Mouse (Mus musculus) limb, embryonic 11.5 days (tissue): ENCODE measurements around the gene Igsf6. TPM values are rescaled to one million over a fixed set of nuclear protein-coding genes. Genes with fewer than 3 reads are reported as not detected.

Experiments used
- ATAC-seq: fragments of 200-750 bp; cut with Nextera tagmentation; 2 replicates; pipeline ENCODE4 v1.8.0; 2017; ENCODE audit warnings: low read depth; ENCODE audit not compliant: insufficient number of reproducible peaks, low FRiP score, low TSS enrichment
- DNase-seq: peaks from one replicate; pipeline ENCODE4 v3.0.0-alpha.2; 2015; ENCODE audit warnings: low spot score
- H3K27ac ChIP-seq: fragments of 300-500 bp; sonication (generic); replicated peaks from 2 replicates; pipeline ENCODE4 v1.5.1; 2014; ENCODE audit warnings: low read depth, mild to moderate bottlenecking, low read length
- H3K27me3 ChIP-seq: fragments of 300-500 bp; sonication (generic); 2 replicates; pipeline ENCODE4 v1.6.1; 2014; ENCODE audit warnings: mild to moderate bottlenecking, low read length, mixed read lengths; ENCODE audit not compliant: control insufficient read depth, insufficient read depth
- H3K36me3 ChIP-seq: fragments of 300-500 bp; sonication (generic); 2 replicates; pipeline ENCODE4 v1.6.1; 2014; ENCODE audit warnings: mild to moderate bottlenecking, low read length, moderate library complexity, mixed read lengths; ENCODE audit not compliant: control insufficient read depth, insufficient read depth
- H3K4me1 ChIP-seq: fragments of 300-500 bp; sonication (generic); 2 replicates; pipeline ENCODE4 v1.6.1; 2014; ENCODE audit warnings: low read length, mixed read lengths; ENCODE audit not compliant: control insufficient read depth, insufficient read depth
- H3K4me2 ChIP-seq: fragments of 300-500 bp; sonication (generic); 2 replicates; pipeline ENCODE4 v1.6.1; 2014; ENCODE audit warnings: low read depth, mild to moderate bottlenecking, moderate library complexity; ENCODE audit not compliant: severe bottlenecking
- H3K4me3 ChIP-seq: fragments of 300-500 bp; sonication (generic); 2 replicates; pipeline ENCODE4 v1.5.1; 2014; ENCODE audit warnings: low read depth, low read length
- H3K9ac ChIP-seq: fragments of 300-500 bp; sonication (generic); 2 replicates; pipeline ENCODE4 v1.6.1; 2014; ENCODE audit warnings: mild to moderate bottlenecking, low read length
- H3K9me3 ChIP-seq: fragments of 300-500 bp; sonication (generic); 2 replicates; pipeline ENCODE4 v1.6.1; 2016; ENCODE audit warnings: low read length; ENCODE audit not compliant: control insufficient read depth
- WGBS: fragments of 180-500 bp; shearing (Covaris S2); extraction: QIAGEN DNeasy Blood & Tissue Kit; methylation state at CpG from one replicate; pipeline ENCODE4 v1.1.7; 2014; 5-methylcytosine and 5-hydroxymethylcytosine counted together
- polyA plus RNA-seq: library from polyadenylated mRNA; unstranded; fragments of >200 nt; fragmentation: Nextera tagmentation; extraction: Ambion mirVana; gene quantifications from 2 replicates; pipeline ENCODE4 v1.2.1, GENCODE M21; 2014

Igsf6 gene
- polyA plus RNA-seq, 1 experiment from 2014 or later, result 1.1 TPM

- Histone ChIP-seq H3K9me3 (no peaks in the 10 kb centered on the region), H3K4me3 (no peak overlapping the region), H3K27me3 (no peaks in the 10 kb centered on the region), H3K36me3 (no peaks in the 10 kb centered on the region), H3K9ac (no peak overlapping the region), H3K4me1 (no peaks in the 10 kb centered on the region), H3K4me2 (no peak overlapping the region), H3K27ac (no peak overlapping the region)
- DNase-seq (no peak), ATAC-seq (no peak)
- 76% methylated on average over 5 of the region's 5 CpGs for WGBS
Measured at GRCm38 (mm10) chr7:121088745-121089144, 14.4 kb upstream of the Igsf6 start.

- Histone ChIP-seq H3K4me3 (no peak overlapping the region), H3K4me2 (no peak overlapping the region), H3K9me3 (no peaks in the 10 kb centered on the region), H3K27ac (no peak overlapping the region), H3K27me3 (no peaks in the 10 kb centered on the region), H3K4me1 (0 out of 2 replicates have a peak, but pooled peaks cover 3% of the 10 kb centered on the region), H3K9ac (no peak overlapping the region), H3K36me3 (no peaks in the 10 kb centered on the region)
- DNase-seq (no peak), ATAC-seq (no peak)
- WGBS, result 40% methylated on average over 4 of the region's 4 CpGs
Measured at GRCm38 (mm10) chr7:121085500-121085899, 11.1 kb upstream of the Igsf6 start.

DNA sequence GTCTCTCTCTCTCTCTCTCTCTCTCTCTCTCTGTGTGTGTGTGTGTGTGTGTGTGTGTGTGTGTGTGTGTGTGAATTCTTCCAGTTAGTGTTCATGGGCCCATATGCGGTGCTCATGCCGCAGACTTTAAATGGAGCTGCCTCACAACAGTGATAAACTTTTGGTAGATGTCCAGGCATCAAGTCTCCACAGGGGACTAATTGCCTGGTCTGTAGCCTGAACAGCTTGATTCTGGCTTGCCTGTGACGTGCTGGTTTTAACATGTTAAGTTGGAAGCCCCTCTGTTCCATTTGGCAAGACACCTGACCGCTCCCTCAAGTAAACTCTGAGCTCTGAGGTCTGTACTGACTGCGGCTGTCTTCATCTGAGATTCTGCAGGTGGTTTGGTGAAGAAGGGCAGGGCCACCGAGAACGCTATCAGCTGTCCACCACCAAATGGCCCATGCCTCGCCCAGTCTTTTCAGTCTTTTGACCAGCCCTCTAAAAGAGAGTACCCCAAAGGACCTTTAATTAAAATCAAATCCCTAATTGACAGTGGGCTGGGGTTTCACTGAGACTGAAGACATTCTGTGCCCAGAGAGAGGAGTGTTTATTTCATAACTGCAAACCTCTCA lies 10.6 kb upstream of the Igsf6 start:
- no peaks in the 10 kb centered on the region for H3K9me3 ChIP-seq
- no peaks in the 10 kb centered on the region for H3K36me3 ChIP-seq
- H3K27me3 ChIP-seq, result no peaks in the 10 kb centered on the region
- 72% methylated on average over 8 of the region's 8 CpGs for WGBS
- H3K4me3 ChIP-seq, result no peak overlapping the region
- H3K4me2 ChIP-seq, result no peak overlapping the region
- H3K4me1 ChIP-seq, result 0 out of 2 replicates have a peak, but pooled peaks cover 3% of the 10 kb centered on the region
- DNase-seq (no peak), ATAC-seq (no peak)
- no peak overlapping the region for H3K9ac ChIP-seq
- H3K27ac ChIP-seq, result no peak overlapping the region

GRCm38 (mm10) chr7:121082949-121083513 lies 8.7 kb upstream of the Igsf6 start:
- WGBS, result 78% methylated on average over 9 of the region's 9 CpGs

GRCm38 (mm10) chr7:121081816-121082215 lies 7.4 kb upstream of the Igsf6 start:
- 41% methylated on average over 2 of the region's 2 CpGs for WGBS
- Histone ChIP-seq H3K27ac (no peak overlapping the region), H3K27me3 (no peaks in the 10 kb centered on the region), H3K9me3 (no peaks in the 10 kb centered on the region), H3K9ac (no peak overlapping the region), H3K4me3 (no peak overlapping the region), H3K36me3 (no peaks in the 10 kb centered on the region; the same call in 1 of the 2 replicates), H3K4me1 (0 out of 2 replicates have a peak, but pooled peaks cover 3% of the 10 kb centered on the region), H3K4me2 (no peak overlapping the region)
- ATAC-seq (no peak), DNase-seq (peak; percentile 26)

More at GRCm38 (mm10) chr7:121082949-121083513, 8.7 kb upstream of the Igsf6 start:
- Histone ChIP-seq H3K9me3 (no peaks in the 10 kb centered on the region), H3K4me3 (no peak overlapping the region), H3K27ac (no peak overlapping the region), H3K9ac (no peak overlapping the region), H3K36me3 (no peaks in the 10 kb centered on the region; the same call in 1 of the 2 replicates), H3K4me1 (0 out of 2 replicates have a peak, but pooled peaks cover 3% of the 10 kb centered on the region), H3K4me2 (no peak overlapping the region), H3K27me3 (no peaks in the 10 kb centered on the region)
- DNase-seq (no peak), ATAC-seq (no peak)

- Histone ChIP-seq H3K4me3 (no peak within 1 kb of the TSS), H3K9ac (no peak within 1 kb of the TSS), H3K27ac (no peak within 1 kb of the TSS), H3K4me1 (0 out of 2 replicates have a peak, but pooled peaks cover 3% of the 10 kb centered on the region), H3K27me3 (no peaks in the 10 kb centered on the region), H3K36me3 (no peaks in the 10 kb centered on the region; the same call in 1 of the 2 replicates), H3K9me3 (no peaks in the 10 kb centered on the region), H3K4me2 (no peak within 1 kb of the TSS)
- 85% methylated on average over 4 of the region's 4 CpGs for whole genome bisulfite sequencing
- no peak for DNase-seq
- ATAC-seq, result no peak
Measured at GRCm38 (mm10) chr7:121081350-121081749, 7.0 kb upstream of the Igsf6 start, which contains the start of gene Otoa. Otoa (plus strand) TSS chr7:121081650.

DNA sequence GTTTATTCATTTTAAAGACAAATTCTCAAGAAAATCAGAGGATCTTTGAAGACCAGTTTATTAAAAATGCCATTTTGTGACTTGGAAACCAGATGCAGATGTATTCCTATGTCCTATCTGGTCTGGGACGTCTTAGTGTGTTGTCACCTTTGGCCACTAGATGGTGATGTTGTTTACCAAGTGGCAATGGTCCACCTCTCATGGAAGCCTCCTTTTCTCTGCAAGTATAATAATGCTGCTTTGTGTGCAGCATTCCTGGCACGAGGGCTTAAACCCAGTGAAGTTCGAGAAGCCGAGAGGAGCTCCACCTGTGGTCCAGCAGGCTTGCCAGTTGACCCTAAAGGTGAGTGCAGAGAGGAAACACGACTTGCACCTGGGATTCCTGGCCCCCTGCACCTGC lies 3.5 kb upstream of the Igsf6 start:
- H3K4me2 ChIP-seq, result no peak overlapping the region
- H3K9ac ChIP-seq, result no peak overlapping the region
- H3K27me3 ChIP-seq, result no peaks in the 10 kb centered on the region
- DNase-seq (peak; percentile 61), ATAC-seq (no peak)
- H3K4me1 ChIP-seq, result 0 out of 2 replicates have a peak, but pooled peaks cover 3% of the 10 kb centered on the region
- WGBS, result 34% methylated on average over 5 of the region's 5 CpGs
- H3K4me3 ChIP-seq, result no peak overlapping the region
- H3K27ac ChIP-seq, result no peak overlapping the region
- peaks cover 4% of the 10 kb centered on the region; the same call in 1 of the 2 replicates for H3K36me3 ChIP-seq
- H3K9me3 ChIP-seq, result no peaks in the 10 kb centered on the region

GRCm38 (mm10) chr7:121077311-121077710 lies 2.9 kb upstream of the Igsf6 start:
- Histone ChIP-seq H3K9me3 (no peaks in the 10 kb centered on the region), H3K27me3 (no peaks in the 10 kb centered on the region), H3K27ac (no peak overlapping the region), H3K4me2 (no peak overlapping the region), H3K9ac (no peak overlapping the region), H3K4me1 (0 out of 2 replicates have a peak, but pooled peaks cover under 1% of the 10 kb centered on the region), H3K36me3 (peaks cover 4% of the 10 kb centered on the region; the same call in 1 of the 2 replicates), H3K4me3 (no peak overlapping the region)
- DNase-seq (no peak), ATAC-seq (no peak)
- WGBS, result 88% methylated on average over 6 of the region's 6 CpGs
